Comparison of ENCODE assay signal across 23 mouse cellular contexts in the genomic region with DNA sequence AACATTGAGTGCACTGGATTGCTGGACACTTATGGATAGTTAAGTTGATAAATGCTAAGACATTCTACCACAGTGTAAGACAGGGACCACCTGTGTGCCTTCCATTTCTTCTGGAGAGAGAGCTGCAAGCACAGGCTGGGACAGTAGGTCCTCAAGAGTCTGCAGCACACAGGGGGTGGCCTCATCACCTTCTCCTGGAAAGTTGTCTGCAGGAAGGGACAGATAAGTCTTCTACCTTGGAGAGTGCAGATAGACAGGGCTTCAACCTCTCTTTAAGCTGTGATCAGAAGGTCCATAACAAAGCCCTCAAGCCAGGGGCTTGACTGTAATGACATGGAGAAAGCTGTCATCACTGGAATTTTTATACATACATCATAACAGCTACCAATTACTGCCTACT.
DNase-seq lines count a peak whose midpoint lies in the region; ATAC-seq lines count a peak whose summit lies in the region.
"Had no signal": no experiment of that assay in that cellular context is flagged by ENCODE, and none has a peak within 500 bp of the region (broad histone marks: within the 10 kb centered on the region; RNA-seq: fewer than 3 reads in every experiment).

No protein-coding gene starts in this region.

- H3K4me2 ChIP-seq in heart, embryonic 11.5 days, result no peak overlapping the region
- H3K4me2 ChIP-seq in liver, embryonic 13.5 days, result peak overlapping the region; percentile 29
- no peak overlapping the region for H3K4me2 ChIP-seq in stomach, embryonic 15.5 days
- H3K4me2 ChIP-seq in hindbrain, embryonic 14.5 days (replicated peaks), result no peak overlapping the region
- H3K4me2 ChIP-seq: embryonic facial prominence, embryonic 13.5 days; limb, embryonic 12.5 days had no signal

- no peak overlapping the region for H3K4me3 ChIP-seq in heart, embryonic 11.5 days (ENCODE audit: low read depth, low read length)
- H3K4me3 ChIP-seq in liver, embryonic 13.5 days (replicated peaks), result no peak overlapping the region
- H3K4me3 ChIP-seq in stomach, embryonic 15.5 days (replicated peaks), result no peak overlapping the region
- no peak overlapping the region for H3K4me3 ChIP-seq in hindbrain, embryonic 14.5 days (replicated peaks; ENCODE audit: low read length)
- H3K4me3 ChIP-seq: embryonic facial prominence, embryonic 13.5 days; erythroblast, embryonic 14.5 days; limb, embryonic 12.5 days; midbrain, embryonic 10.5 days had no signal

- H3K27ac ChIP-seq in heart, embryonic 11.5 days (ENCODE audit: low read depth, low read length), result peak overlapping the region; percentile 50; the same call in 1 of the 2 replicates
- peak overlapping the region; percentile 65 for H3K27ac ChIP-seq in liver, embryonic 13.5 days
- H3K27ac ChIP-seq in stomach, embryonic 15.5 days, result peak overlapping the region; percentile 12; the same call in 1 of the 2 replicates
- H3K27ac ChIP-seq in hindbrain, embryonic 14.5 days, result no peak overlapping the region
- H3K27ac ChIP-seq: embryonic facial prominence, embryonic 13.5 days; kidney, postnatal 0 days; limb, embryonic 12.5 days; midbrain, embryonic 10.5 days had no signal

- H3K9ac ChIP-seq in heart, embryonic 11.5 days (ENCODE audit: low read depth, low read length), result no peak overlapping the region
- no peak overlapping the region for H3K9ac ChIP-seq in liver, embryonic 13.5 days
- H3K9ac ChIP-seq in stomach, embryonic 15.5 days, result no peak overlapping the region
- H3K9ac ChIP-seq in hindbrain, embryonic 14.5 days, result no peak overlapping the region
- H3K9ac ChIP-seq: embryonic facial prominence, embryonic 13.5 days; limb, embryonic 12.5 days had no signal

- peaks cover 18% of the 10 kb centered on the region for H3K4me1 ChIP-seq in heart, embryonic 11.5 days (ENCODE audit: control insufficient read depth, insufficient read depth, low read length)
- H3K4me1 ChIP-seq in liver, embryonic 13.5 days (replicated peaks), result peaks cover 64% of the 10 kb centered on the region
- peaks cover 8% of the 10 kb centered on the region; the same call in 1 of the 2 replicates for H3K4me1 ChIP-seq in stomach, embryonic 15.5 days
- H3K4me1 ChIP-seq in hindbrain, embryonic 14.5 days (replicated peaks; ENCODE audit: control insufficient read depth, insufficient read depth, low read length), result no peaks in the 10 kb centered on the region
- H3K4me1 ChIP-seq: midbrain, embryonic 10.5 days had no signal

- no peaks in the 10 kb centered on the region for H3K36me3 ChIP-seq in heart, embryonic 11.5 days (ENCODE audit: control insufficient read depth, insufficient read depth, low read length)
- no peaks in the 10 kb centered on the region for H3K36me3 ChIP-seq in liver, embryonic 13.5 days
- H3K36me3 ChIP-seq in stomach, embryonic 15.5 days, result no peaks in the 10 kb centered on the region
- no peaks in the 10 kb centered on the region for H3K36me3 ChIP-seq in hindbrain, embryonic 14.5 days (replicated peaks; ENCODE audit: control insufficient read depth, insufficient read depth)
- H3K36me3 ChIP-seq: embryonic facial prominence, embryonic 13.5 days; G1E; limb, embryonic 12.5 days; midbrain, embryonic 10.5 days had no signal

- no peaks in the 10 kb centered on the region for H3K27me3 ChIP-seq in heart, embryonic 11.5 days (ENCODE audit: control insufficient read depth, insufficient read depth, low read length)
- H3K27me3 ChIP-seq in liver, embryonic 13.5 days, result no peaks in the 10 kb centered on the region
- no peaks in the 10 kb centered on the region for H3K27me3 ChIP-seq in stomach, embryonic 15.5 days (replicated peaks)
- H3K27me3 ChIP-seq in hindbrain, embryonic 14.5 days (ENCODE audit: control insufficient read depth, insufficient read depth, low read length), result no peaks in the 10 kb centered on the region
- H3K27me3 ChIP-seq: CH12.LX; embryonic facial prominence, embryonic 13.5 days; limb, embryonic 12.5 days; Patski had no signal

- no peak; the same call in 1 of the 2 replicates for ATAC-seq in heart, embryonic 11.5 days (replicated peaks; ENCODE audit: insufficient number of reproducible peaks, low FRiP score, low TSS enrichment)
- peak; percentile 81 for ATAC-seq in liver, embryonic 13.5 days (ENCODE audit: low read depth)
- no peak for ATAC-seq in stomach, embryonic 15.5 days (ENCODE audit: insufficient read depth, low FRiP score, low read depth)
- ATAC-seq in hindbrain, embryonic 14.5 days (ENCODE audit: low FRiP score), result no peak
- ATAC-seq: forebrain, embryonic 14.5 days; midbrain, embryonic 16.5 days; Patski had no signal

- no peak for DNase-seq in heart, adult 9 months (ENCODE audit: low spot score in 2 of 2)
- DNase-seq in liver, result peak; percentile 27
- peak; percentile 6 for DNase-seq in liver, embryonic 13.5 days
- no peak for DNase-seq in right cerebral cortex, postnatal 10 days (ENCODE audit: low spot score in 2 of 2)
- no peak for DNase-seq in hindbrain, embryonic 14.5 days (ENCODE audit: low spot score)
- DNase-seq: cerebellum, adult 8-10 months; cerebellum, postnatal 36 days; embryo, embryonic 11 days; right cerebral cortex, postnatal 4 days; thymus, adult 2 months; thymus, postnatal 4 days had no signal

- H3K9me3 ChIP-seq in heart, embryonic 11.5 days (replicated peaks; ENCODE audit: control insufficient read depth, low read length), result no peaks in the 10 kb centered on the region
- no peaks in the 10 kb centered on the region for H3K9me3 ChIP-seq in liver, embryonic 13.5 days (replicated peaks)
- no peaks in the 10 kb centered on the region for H3K9me3 ChIP-seq in stomach, embryonic 15.5 days
- H3K9me3 ChIP-seq in hindbrain, embryonic 14.5 days (ENCODE audit: control insufficient read depth, low read length), result no peaks in the 10 kb centered on the region
- H3K9me3 ChIP-seq: embryonic facial prominence, embryonic 13.5 days; G1E; limb, embryonic 12.5 days; midbrain, embryonic 10.5 days had no signal

Comparison
In these comparisons a context has a peak if more than half of its experiments do, and no peak if none do; other contexts are left out.
1. DNase-seq: peak in liver (single experiment) and liver, embryonic 13.5 days (single experiment); none in heart, adult 9 months (0 of 2), right cerebral cortex, postnatal 10 days (0 of 2) and hindbrain, embryonic 14.5 days (single experiment).